15 mouse cellular contexts compared by ENCODE assay signal in the genomic region with DNA sequence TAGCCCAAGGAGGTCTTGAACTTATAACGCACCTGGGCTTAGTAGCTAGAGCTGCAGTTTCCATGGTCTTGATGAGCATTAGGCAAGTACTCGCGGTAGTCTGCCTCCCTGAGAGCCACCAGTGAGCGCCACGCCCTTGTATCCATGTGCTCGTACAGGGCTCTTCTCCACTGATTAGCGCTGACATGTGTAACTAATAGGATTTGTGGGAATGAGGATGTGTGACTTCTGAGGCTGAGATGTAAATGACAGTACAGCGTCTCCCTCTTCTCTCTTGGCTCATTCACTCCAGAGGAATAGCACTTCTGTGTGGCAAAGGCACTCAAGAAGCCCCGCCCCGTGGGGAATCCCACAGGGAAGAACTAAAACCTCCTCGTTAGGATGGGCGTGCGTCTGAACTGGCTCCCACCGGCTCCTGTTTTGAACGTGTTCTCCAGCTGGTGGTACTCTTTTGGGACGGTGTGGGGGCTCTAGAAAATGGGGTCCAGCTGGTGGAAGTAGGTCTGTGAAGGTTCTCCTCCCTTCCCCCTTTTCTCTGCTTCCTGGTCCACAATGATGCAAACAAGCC.
A peak's percentile ranks its signal among the peaks of the same experiment; 100 is the strongest.
DNase-seq lines count a peak whose midpoint lies in the region; ATAC-seq and TF ChIP-seq lines count a peak whose summit lies in the region.
"Had no signal": no experiment of that assay in that cellular context is flagged by ENCODE, and none has a peak within 500 bp of the region (broad histone marks: within the 10 kb centered on the region; RNA-seq: fewer than 3 reads in every experiment).

No protein-coding gene starts in this region.

- peaks cover 60% of the 10 kb centered on the region for H3K4me1 ChIP-seq in heart, embryonic 13.5 days
- H3K4me1 ChIP-seq in heart, adult 2 months (ENCODE audit: control insufficient read depth, insufficient read depth, low read length): peaks cover 4% of the 10 kb centered on the region
- peaks cover 27% of the 10 kb centered on the region for H3K4me1 ChIP-seq in liver, embryonic 11.5 days (replicated peaks; ENCODE audit: control insufficient read depth, insufficient read depth, low read length)
- peaks cover 30% of the 10 kb centered on the region for H3K4me1 ChIP-seq in liver, embryonic 12.5 days
- peaks cover 41% of the 10 kb centered on the region for H3K4me1 ChIP-seq in embryonic facial prominence, embryonic 12.5 days

- DNase-seq in heart, adult 2 months: no peak
- peak; percentile 28 for DNase-seq in liver, embryonic 11.5 days (ENCODE audit: low spot score)
- DNase-seq in retina, postnatal 1 day: peak; percentile 81
- no peak for DNase-seq in cerebellum, adult 9-11 months
- DNase-seq: forebrain, postnatal 0 days; gastrocnemius, postnatal 14 days; lung, adult 2 months; thymus, postnatal 36 days had no signal

- H3K36me3 ChIP-seq in heart, embryonic 13.5 days: no peaks in the 10 kb centered on the region
- H3K36me3 ChIP-seq in heart, adult 2 months (ENCODE audit: control insufficient read depth, insufficient read depth, low read length): no peaks in the 10 kb centered on the region
- H3K36me3 ChIP-seq in liver, embryonic 11.5 days (ENCODE audit: control insufficient read depth, insufficient read depth, low read length): no peaks in the 10 kb centered on the region
- no peaks in the 10 kb centered on the region for H3K36me3 ChIP-seq in liver, embryonic 12.5 days
- H3K36me3 ChIP-seq in embryonic facial prominence, embryonic 12.5 days: no peaks in the 10 kb centered on the region
- H3K36me3 ChIP-seq: kidney, embryonic 15.5 days had no signal

- no peak for TF ChIP-seq EP300 in heart, adult 2 months (IDR thresholded peaks at IDR 0.05; ENCODE audit: insufficient read depth, low read depth, low read length)

- H3K9ac ChIP-seq in heart, embryonic 13.5 days: no peak overlapping the region
- no peak overlapping the region for H3K9ac ChIP-seq in heart, adult 2 months (ENCODE audit: low read depth, low read length)
- H3K9ac ChIP-seq in liver, embryonic 11.5 days (ENCODE audit: low read depth, low read length): no peak overlapping the region
- H3K9ac ChIP-seq in liver, embryonic 12.5 days: no peak overlapping the region
- H3K9ac ChIP-seq in embryonic facial prominence, embryonic 12.5 days: no peak overlapping the region
- H3K9ac ChIP-seq: forebrain, postnatal 0 days; kidney, embryonic 15.5 days had no signal

- H3K9me3 ChIP-seq in heart, embryonic 13.5 days: no peaks in the 10 kb centered on the region
- H3K9me3 ChIP-seq in liver, embryonic 11.5 days (ENCODE audit: control insufficient read depth, low read length): no peaks in the 10 kb centered on the region
- no peaks in the 10 kb centered on the region for H3K9me3 ChIP-seq in liver, embryonic 12.5 days (replicated peaks)
- no peaks in the 10 kb centered on the region for H3K9me3 ChIP-seq in embryonic facial prominence, embryonic 12.5 days
- H3K9me3 ChIP-seq: kidney, embryonic 15.5 days had no signal

- intact Hi-C loops in heart, adult 2 months (cut with DNase I): loop anchor here (5.0 kb wide), 2 partner anchors 77 to 92 kb away; no protein-coding TSS in a partner anchor

- H3K27ac ChIP-seq in heart, embryonic 13.5 days (replicated peaks): no peak overlapping the region
- no peak overlapping the region for H3K27ac ChIP-seq in heart, adult 2 months
- H3K27ac ChIP-seq in liver, embryonic 11.5 days (ENCODE audit: low read depth, low read length): no peak overlapping the region
- no peak overlapping the region for H3K27ac ChIP-seq in liver, embryonic 12.5 days
- peak overlapping the region; percentile 23; the same call in 1 of the 2 replicates for H3K27ac ChIP-seq in embryonic facial prominence, embryonic 12.5 days
- H3K27ac ChIP-seq: kidney, embryonic 15.5 days; layer of hippocampus, adult 2 months; left cerebral cortex, adult 2 months had no signal

- ATAC-seq in heart, embryonic 13.5 days (ENCODE audit: extremely low read depth, insufficient number of reproducible peaks, low FRiP score, low TSS enrichment): no peak
- ATAC-seq in liver, embryonic 11.5 days (replicated peaks; ENCODE audit: low FRiP score): no peak
- no peak for ATAC-seq in liver, embryonic 12.5 days
- no peak for ATAC-seq in embryonic facial prominence, embryonic 12.5 days (ENCODE audit: insufficient number of reproducible peaks, insufficient read depth, low FRiP score, low TSS enrichment)
- ATAC-seq: activated CD4-positive, CD25-positive, alpha-beta regulatory T cell, adult 4 months; forebrain, postnatal 0 days had no signal

- no peak for TF ChIP-seq CTCF in heart, adult 2 months (IDR thresholded peaks at IDR 0.05)

- TF ChIP-seq POLR2A in heart, adult 2 months (IDR thresholded peaks at IDR 0.05; ENCODE audit: insufficient read depth, low read depth, low read length): no peak

- H3K79me2 ChIP-seq in heart, adult 2 months (replicated peaks; ENCODE audit: control insufficient read depth, insufficient read depth, low read length): no peaks in the 10 kb centered on the region

- 57% methylated on average over 16 of the region's 16 CpGs for WGBS in heart, embryonic 13.5 days
- 56% methylated on average over 16 of the region's 16 CpGs for WGBS in heart, adult 2 months
- 65% methylated on average over 16 of the region's 16 CpGs for WGBS in liver, embryonic 11.5 days
- 59% methylated on average over 16 of the region's 16 CpGs for WGBS in liver, embryonic 12.5 days (ENCODE audit: insufficient replicate concordance)
- 52% methylated on average over 16 of the region's 16 CpGs for WGBS in embryonic facial prominence, embryonic 12.5 days

- H3K4me2 ChIP-seq in heart, embryonic 13.5 days: peak overlapping the region; percentile 36; the same call in 1 of the 2 replicates
- H3K4me2 ChIP-seq in liver, embryonic 11.5 days: no peak overlapping the region
- no peak overlapping the region for H3K4me2 ChIP-seq in liver, embryonic 12.5 days
- H3K4me2 ChIP-seq in embryonic facial prominence, embryonic 12.5 days (replicated peaks): no peak overlapping the region
- H3K4me2 ChIP-seq: kidney, embryonic 15.5 days had no signal

- H3K4me3 ChIP-seq in heart, embryonic 13.5 days: no peak overlapping the region
- no peak overlapping the region for H3K4me3 ChIP-seq in heart, adult 2 months
- no peak overlapping the region for H3K4me3 ChIP-seq in liver, embryonic 11.5 days (ENCODE audit: low read depth, low read length)
- H3K4me3 ChIP-seq in liver, embryonic 12.5 days: no peak overlapping the region
- no peak overlapping the region for H3K4me3 ChIP-seq in embryonic facial prominence, embryonic 12.5 days
- H3K4me3 ChIP-seq: kidney, embryonic 15.5 days; layer of hippocampus, adult 2 months; left cerebral cortex, adult 2 months had no signal

- no peaks in the 10 kb centered on the region for H3K27me3 ChIP-seq in heart, embryonic 13.5 days (replicated peaks)
- no peaks in the 10 kb centered on the region for H3K27me3 ChIP-seq in heart, adult 2 months (ENCODE audit: control insufficient read depth, insufficient read depth, low read length)
- H3K27me3 ChIP-seq in liver, embryonic 11.5 days (replicated peaks; ENCODE audit: control insufficient read depth, insufficient read depth, low read length): no peaks in the 10 kb centered on the region; the same call in 1 of the 2 replicates
- H3K27me3 ChIP-seq in liver, embryonic 12.5 days (replicated peaks): peaks cover 30% of the 10 kb centered on the region
- no peaks in the 10 kb centered on the region for H3K27me3 ChIP-seq in embryonic facial prominence, embryonic 12.5 days
- H3K27me3 ChIP-seq: kidney, embryonic 15.5 days had no signal

Comparison
In these comparisons a context has a peak if more than half of its experiments do, and no peak if none do; other contexts are left out.
1. DNase-seq: peak in liver, embryonic 11.5 days (single experiment) and retina, postnatal 1 day (single experiment); none in heart, adult 2 months (0 of 2) and cerebellum, adult 9-11 months (single experiment).